ENCODE assay signal across 8 mouse cellular contexts in the genomic region with DNA sequence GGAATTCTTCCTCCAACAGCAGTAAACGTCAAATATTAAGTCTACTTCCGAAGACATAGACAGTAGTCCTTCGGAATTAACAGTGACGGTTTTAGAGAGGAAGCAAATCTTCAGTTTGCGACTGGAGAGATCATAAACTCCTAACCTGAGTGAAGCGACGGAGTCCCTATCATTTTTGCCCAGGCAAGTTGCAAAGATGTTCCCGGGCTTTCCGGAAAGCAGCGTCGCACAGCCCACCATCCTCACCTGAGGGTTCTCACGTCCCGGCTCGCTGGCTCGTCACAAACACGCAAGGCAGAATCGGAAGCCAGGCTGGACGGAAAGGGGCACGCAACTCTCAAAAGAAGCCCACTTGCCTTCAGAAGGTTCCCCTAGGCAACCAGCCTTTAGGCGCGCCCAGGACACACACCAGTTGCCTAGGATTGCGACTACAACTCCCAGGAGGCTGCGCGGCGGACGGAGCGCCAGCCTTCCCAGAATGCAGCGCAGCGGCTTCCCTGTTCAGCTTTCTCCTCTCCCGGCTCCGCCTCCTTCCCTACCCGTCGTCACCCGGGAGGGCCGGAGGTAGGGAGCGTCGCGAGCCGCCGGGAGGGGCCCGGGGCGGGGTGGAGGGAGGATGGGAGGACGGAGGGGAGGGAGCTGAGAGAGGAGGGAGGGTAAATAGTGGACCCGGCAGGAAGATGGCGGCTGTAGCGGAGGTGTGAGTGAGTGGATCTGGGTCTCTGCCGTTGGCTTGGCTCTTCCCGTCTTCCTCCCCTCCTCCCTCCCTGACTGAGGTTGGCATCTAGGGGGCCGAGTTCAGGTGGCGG. TPM values are rescaled to one million over a fixed set of nuclear protein-coding genes. Genes with fewer than 3 reads are reported as not detected.
DNase-seq lines count a peak whose midpoint lies in the region; ATAC-seq and TF ChIP-seq lines count a peak whose summit lies in the region.

A gene (minus strand): TSS at position 499 of the 809 bp plus-strand sequence.
A gene (plus strand): TSS at position 538 of the 809 bp plus-strand sequence.

- H3K4me1 ChIP-seq in hindbrain, postnatal 0 days (ENCODE audit: insufficient read depth, low read length) = no peaks in the 10 kb centered on the region; the same call in 1 of the 2 replicates

- peak within 1 kb of the TSS; percentile 96 for H3K27ac ChIP-seq in gastrocnemius, adult 2 months
- peak within 1 kb of the TSS; percentile 97 for H3K27ac ChIP-seq in hindbrain, postnatal 0 days
- H3K27ac ChIP-seq in left cerebral cortex, adult 2 months = peak within 1 kb of the TSS; percentile 99

- no peaks in the 10 kb centered on the region for H3K36me3 ChIP-seq in hindbrain, postnatal 0 days (ENCODE audit: insufficient read depth, low read length)

- peak; percentile 98 for ATAC-seq in common myeloid progenitor, adult 5-6 weeks (replicated peaks; ENCODE audit: low read depth, poor library complexity, severe bottlenecking)
- peak; percentile 100 for ATAC-seq in hindbrain, postnatal 0 days
- peak; percentile 95 for ATAC-seq in megakaryocyte, adult 5-6 weeks (ENCODE audit: poor library complexity, severe bottlenecking)

- H3K9ac ChIP-seq in hindbrain, postnatal 0 days (replicated peaks; ENCODE audit: low read length) = peak within 1 kb of the TSS; percentile 96

- DNase-seq in ZHBTc4 (ENCODE audit: low read depth, low spot score) = peak; percentile 99
- DNase-seq in gastrocnemius, adult 2 months = peak; percentile 98
- DNase-seq in hindbrain, postnatal 0 days (ENCODE audit: low spot score) = peak; percentile 99
- peak; percentile 97 for DNase-seq in left cerebral cortex, adult 2 months (ENCODE audit: extremely low spot score in 1 of 2, low spot score in 2 of 2)
- peak; percentile 97 to 98 for DNase-seq in right cerebral cortex, adult 2 months (ENCODE audit: low spot score in 2 of 2)
- peak; percentile 97 for DNase-seq in urinary bladder, postnatal 14 days (ENCODE audit: low spot score)

- H3K4me2 ChIP-seq in hindbrain, postnatal 0 days (ENCODE audit: low read depth, low read length) = peak within 1 kb of the TSS; percentile 70

- peak within 1 kb of the TSS; percentile 96 for H3K4me3 ChIP-seq in gastrocnemius, adult 2 months
- H3K4me3 ChIP-seq in hindbrain, postnatal 0 days (ENCODE audit: low read length) = peak within 1 kb of the TSS; percentile 98
- H3K4me3 ChIP-seq in left cerebral cortex, adult 2 months = peak within 1 kb of the TSS; percentile 91

- H3K27me3 ChIP-seq in hindbrain, postnatal 0 days (ENCODE audit: insufficient read depth, low read length) = no peaks in the 10 kb centered on the region

- intact Hi-C loops in gastrocnemius, adult 2 months (cut with DNase I) = loop anchor here (2.0 to 5.0 kb wide), 2 partner anchors 43 to 155 kb away; a partner anchor contains a TSS
- intact Hi-C loops in left cerebral cortex, adult 2 months (cut with DNase I) = loop anchor here (2.0 kb wide), 2 partner anchors 51 to 111 kb away; no protein-coding TSS in a partner anchor

- under 1% methylated on average over 48 of the region's 50 CpGs for WGBS in hindbrain, postnatal 0 days

- no peaks in the 10 kb centered on the region for H3K9me3 ChIP-seq in hindbrain, postnatal 0 days (ENCODE audit: low read length)

- no peak for TF ChIP-seq CTCF in gastrocnemius, adult 2 months (IDR thresholded peaks at IDR 0.05)
- no peak for TF ChIP-seq CTCF in hindbrain, postnatal 0 days (IDR thresholded peaks at IDR 0.05; ENCODE audit: low read depth)
- TF ChIP-seq CTCF in left cerebral cortex, adult 2 months (IDR thresholded peaks at IDR 0.05) = no peak

RNA-seq across cellular contexts. Expression of the first gene that starts in this region (rescaled TPM):
- total RNA-seq in common myeloid progenitor, adult 5-6 weeks (2017) = 13.9 and 16.3 TPM in 2 replicates
- total RNA-seq in gastrocnemius, adult 2 months (2021) = 1 to 10 TPM; 5.3 to 7.4 TPM
- total RNA-seq in hindbrain, postnatal 0 days (2014; rRNA removed) = 4.0 and 5.6 TPM in 2 replicates
- 4.4 and 4.6 TPM in 2 replicates for polyA plus RNA-seq in hindbrain, postnatal 0 days (2015; fragmentation: Nextera tagmentation; extraction: Ambion mirVana)
- total RNA-seq in left cerebral cortex, adult 2 months (2021) = 10 to 100 TPM; 11.8 to 13.6 TPM
- total RNA-seq in megakaryocyte, adult 5-6 weeks (2015) = 9.5 and 16.5 TPM in 2 replicates
- total RNA-seq in megakaryocyte, adult 5-6 weeks (2017) = 7.7 and 9.5 TPM in 2 replicates

RNA-seq across cellular contexts. Expression of the second gene that starts in this region (rescaled TPM):
- total RNA-seq in common myeloid progenitor, adult 5-6 weeks (2017) = 47.7 and 60.5 TPM in 2 replicates
- total RNA-seq in gastrocnemius, adult 2 months (2021) = 10 to 100 TPM; 47.3 to 60.1 TPM
- total RNA-seq in hindbrain, postnatal 0 days (2014; rRNA removed) = 35.0 and 40.3 TPM in 2 replicates
- 8.7 and 9.5 TPM in 2 replicates for polyA plus RNA-seq in hindbrain, postnatal 0 days (2015; fragmentation: Nextera tagmentation; extraction: Ambion mirVana)
- 10 to 100 TPM; 68.3 to 68.5 TPM for total RNA-seq in left cerebral cortex, adult 2 months (2021)
- 45.6 and 58.8 TPM in 2 replicates for total RNA-seq in megakaryocyte, adult 5-6 weeks (2015)
- total RNA-seq in megakaryocyte, adult 5-6 weeks (2017) = 88.5 and 101 TPM in 2 replicates

Comparison
In these comparisons a context has a peak if more than half of its experiments do, and no peak if none do; other contexts are left out.
1. Peak in every context shown above with its lines: DNase-seq, ATAC-seq, H3K4me3 ChIP-seq and H3K27ac ChIP-seq.